Mouse (Mus musculus) left cerebral cortex, postnatal 10 days (tissue): ENCODE results near the gene Igsf8. TPM values are rescaled to one million over a fixed set of nuclear protein-coding genes. Genes with fewer than 3 reads are reported as not detected.

Experiments used
- DNase-seq, 2 experiments: peaks; one replicate each; pipeline ENCODE4 v3.0.0; 2021 to 2022; ENCODE audit warnings: low spot score in 2 of 2, mixed read lengths in 1 of 2; ENCODE audit errors: extremely low spot score in 1 of 2
- intact Hi-C: fragments of 180-260 bp; cut with DNase I; formaldehyde crosslinking; loops from one replicate; pipeline ENCODE4 v1.15.1; 2025
- total RNA-seq, 2 experiments: library from RNA; stranded (reverse); gene quantifications; 2 replicates each; pipeline ENCODE4 v1.2.3; 2021

Gene Igsf8
- total RNA-seq, 2 experiments from 2014 or later: 216 to 226 TPM

- peak in 1 of 2 experiments; percentile 84 for DNase-seq
- intact Hi-C loops: no loop called here
These were observed 36.4 kb downstream of the Igsf8 start, which contains the start of gene Atp1a2 for GRCm38 (mm10) chr1:172297611-172298537. Gene Atp1a2 (minus strand): TSS chr1:172298064.

- no peak for DNase-seq
- intact Hi-C loops: no loop called here
These were observed 38.1 kb downstream of the Igsf8 start for GRCm38 (mm10) chr1:172299528-172299927.

GRCm38 (mm10) chr1:172300247-172300646 lies 38.8 kb downstream of the Igsf8 start:
- intact Hi-C loops: no loop called here
- DNase-seq: no peak

- intact Hi-C loops: no loop called here
These were observed 39.7 kb downstream of the Igsf8 start for GRCm38 (mm10) chr1:172301180-172301579.

GRCm38 (mm10) chr1:172302311-172302710 lies 40.9 kb downstream of the Igsf8 start:
- DNase-seq: no peak
- intact Hi-C loops: no loop called here

More at GRCm38 (mm10) chr1:172301180-172301579, 39.7 kb downstream of the Igsf8 start:
- no peak for DNase-seq

GRCm38 (mm10) chr1:172302851-172303250 lies 41.4 kb downstream of the Igsf8 start:
- peak; percentile 10 to 89 for DNase-seq
- intact Hi-C loops: no loop called here

- peak in 1 of 2 experiments; percentile 77 for DNase-seq
- intact Hi-C loops: no loop called here
These were observed 43.0 kb downstream of the Igsf8 start for GRCm38 (mm10) chr1:172304443-172304842.

GRCm38 (mm10) chr1:172305153-172305552 lies 43.7 kb downstream of the Igsf8 start:
- intact Hi-C loops: no loop called here
- no peak for DNase-seq

- intact Hi-C loops: no loop called here
These were observed 44.2 kb downstream of the Igsf8 start for GRCm38 (mm10) chr1:172305635-172306034.

GRCm38 (mm10) chr1:172306196-172306595 lies 44.8 kb downstream of the Igsf8 start:
- intact Hi-C loops: no loop called here

More at GRCm38 (mm10) chr1:172305635-172306034, 44.2 kb downstream of the Igsf8 start:
- no peak for DNase-seq

GRCm38 (mm10) chr1:172306885-172307284 lies 45.4 kb downstream of the Igsf8 start:
- peak in 1 of 2 experiments; percentile 8 for DNase-seq
- intact Hi-C loops: no loop called here

More at GRCm38 (mm10) chr1:172306196-172306595, 44.8 kb downstream of the Igsf8 start:
- no peak for DNase-seq

GRCm38 (mm10) chr1:172307936-172308335 lies 46.5 kb downstream of the Igsf8 start:
- intact Hi-C loops: no loop called here

GRCm38 (mm10) chr1:172308409-172308808 lies 47.0 kb downstream of the Igsf8 start:
- intact Hi-C loops: no loop called here
- peak in 1 of 2 experiments; percentile 61 for DNase-seq

More at GRCm38 (mm10) chr1:172307936-172308335, 46.5 kb downstream of the Igsf8 start:
- DNase-seq: peak in 1 of 2 experiments; percentile 14

- intact Hi-C loops: loop anchor here (2.0 to 5.0 kb wide), 4 partner anchors 103 to 263 kb away; partner anchors contain the start of genes Dcaf8 and Pea15a
These were observed 48.4 kb downstream of the Igsf8 start for GRCm38 (mm10) chr1:172309699-172310398.

GRCm38 (mm10) chr1:172311248-172311906 lies 49.9 kb downstream of the Igsf8 start:
- intact Hi-C loops: loop anchor here (1.0 to 5.0 kb wide), 5 partner anchors 105 to 264 kb away; partner anchors contain the start of genes Dcaf8 and Pea15a
- DNase-seq: peak; percentile 48 to 87

More at GRCm38 (mm10) chr1:172309699-172310398, 48.4 kb downstream of the Igsf8 start:
- peak; percentile 93 for DNase-seq

- DNase-seq: peak; percentile 61 to 93
- intact Hi-C loops: loop anchor here (1.0 to 5.0 kb wide), 5 partner anchors 105 to 265 kb away; partner anchors contain the start of genes Dcaf8 and Pea15a
These were observed 50.7 kb downstream of the Igsf8 start for GRCm38 (mm10) chr1:172311921-172312767.

GRCm38 (mm10) chr1:172312768-172313561 lies 51.5 kb downstream of the Igsf8 start:
- intact Hi-C loops: loop anchor here (5.0 kb wide), 2 partner anchors 151 to 266 kb away; no protein-coding TSS in a partner anchor

More at GRCm38 (mm10) chr1:172312768-172313561, 51.5 kb downstream of the Igsf8 start:
- peak; percentile 62 to 73 for DNase-seq
